Mouse (Mus musculus) liver, adult 2 months (tissue): ENCODE data around the gene Ppan.

Experiments
- CTCF ChIP-seq: fragments of 200-500 bp; IDR thresholded peaks from 2 replicates; pipeline ENCODE4 v1.5.1; 2011; ENCODE audit warnings: low read depth, low read length, control low read depth
- POLR2A ChIP-seq: fragments of 200-500 bp; IDR thresholded peaks from 2 replicates; pipeline ENCODE4 v1.6.1; 2011; ENCODE audit warnings: low read length, control low read depth; ENCODE audit not compliant: insufficient read depth; ENCODE audit errors: extremely low read depth

DNA sequence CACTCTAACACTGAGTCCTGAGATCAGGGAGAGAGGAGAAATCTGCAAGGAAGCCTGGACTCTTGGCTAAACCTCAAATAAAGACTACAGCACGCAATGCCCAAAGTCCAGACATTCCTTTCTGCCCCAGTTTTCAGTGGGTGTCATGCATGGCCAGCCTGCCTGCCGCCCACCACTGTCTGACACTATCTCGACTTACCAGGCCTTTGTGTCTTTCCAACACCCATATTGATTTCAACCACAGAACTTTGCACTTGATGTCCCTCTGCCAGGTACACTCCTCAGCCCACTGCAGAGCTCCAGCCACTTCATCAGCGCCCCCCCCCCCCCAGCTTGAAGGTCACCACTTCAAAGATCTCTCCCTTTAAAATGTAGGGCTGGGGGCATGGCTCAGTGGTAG, 25.8 kb upstream of the Ppan start:
- TF ChIP-seq CTCF (no peak), POLR2A (no peak)
